Mouse (Mus musculus): ENCODE results near the gene Klrc2. TPM values are rescaled to one million over a fixed set of nuclear protein-coding genes. Genes with fewer than 3 reads are reported as not detected.
"Not testable (repeated sequence)": the region's sequence is repeated elsewhere in the genome, so short reads cannot be mapped to it uniquely, and the experiment has no call there.

The Klrc2 gene
- total RNA-seq (2022) = under 1 TPM in 1 of 4 experiments, not detected in 3; 0.31 TPM

DNA sequence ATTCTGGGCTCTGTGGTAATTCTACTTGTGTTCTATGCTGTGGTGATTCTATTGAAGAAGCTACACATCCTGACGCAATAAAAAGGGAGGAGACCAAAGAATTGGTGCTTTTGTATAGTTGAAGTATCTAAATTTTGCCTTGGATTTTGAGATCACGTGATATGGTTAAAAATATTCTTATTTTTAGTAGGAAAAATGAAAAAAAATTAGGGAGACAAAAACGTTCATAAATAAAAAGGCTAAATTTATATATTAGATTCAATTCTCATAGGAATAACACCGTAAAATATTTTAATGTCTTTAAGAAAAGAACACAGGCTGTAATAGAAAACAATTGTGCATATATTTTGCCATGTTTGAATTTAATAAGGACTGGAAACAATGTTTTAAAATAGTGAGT, at the start of gene Klrc2:
Gene Klrc2, minus strand, starts transcription at position 101 of the 400 bp plus-strand sequence.
- not testable (repeated sequence) for DNase-seq

DNA sequence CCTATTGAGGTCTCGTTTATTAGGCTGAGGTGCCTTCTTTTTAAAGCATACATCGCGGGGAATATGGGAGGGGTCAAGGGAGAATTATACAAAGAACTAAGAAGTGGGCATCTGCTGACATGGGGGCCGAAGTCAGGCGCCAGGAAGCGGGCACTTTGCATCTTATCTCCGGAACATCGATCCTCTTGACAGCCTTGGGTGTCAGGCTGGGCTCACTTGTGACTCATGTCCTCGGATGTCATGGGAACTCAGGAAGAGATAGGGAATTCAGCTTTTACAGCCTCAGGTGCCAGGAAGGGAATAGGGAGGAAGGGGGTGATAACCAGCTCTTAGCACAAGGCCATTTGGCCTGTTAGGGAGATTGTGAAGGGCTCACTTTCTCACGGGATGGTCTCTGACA, 30.9 kb upstream of the Klrc2 start:
- peak; percentile 12 for DNase-seq

DNA sequence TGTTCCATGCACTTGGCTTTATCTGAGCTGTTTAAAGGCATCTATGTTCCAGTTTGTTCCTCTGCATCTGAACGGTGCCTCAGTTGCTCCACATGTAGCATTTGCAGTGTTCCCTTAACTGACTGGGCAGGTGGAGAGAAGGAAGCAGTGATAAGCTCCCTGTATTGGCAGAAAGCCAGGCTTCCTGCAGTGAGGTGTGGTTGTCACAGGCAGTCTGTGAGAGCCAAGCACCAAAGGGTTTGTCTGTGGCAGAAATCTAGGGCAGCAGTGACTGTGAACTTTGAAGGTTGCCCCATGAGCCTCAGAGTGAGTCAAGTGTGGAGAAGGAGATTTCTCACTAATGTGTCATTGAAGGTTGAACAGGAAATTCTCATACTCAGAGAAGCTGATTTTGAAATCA, 19.9 kb upstream of the Klrc2 start:
- DNase-seq = peak; percentile 20

DNA sequence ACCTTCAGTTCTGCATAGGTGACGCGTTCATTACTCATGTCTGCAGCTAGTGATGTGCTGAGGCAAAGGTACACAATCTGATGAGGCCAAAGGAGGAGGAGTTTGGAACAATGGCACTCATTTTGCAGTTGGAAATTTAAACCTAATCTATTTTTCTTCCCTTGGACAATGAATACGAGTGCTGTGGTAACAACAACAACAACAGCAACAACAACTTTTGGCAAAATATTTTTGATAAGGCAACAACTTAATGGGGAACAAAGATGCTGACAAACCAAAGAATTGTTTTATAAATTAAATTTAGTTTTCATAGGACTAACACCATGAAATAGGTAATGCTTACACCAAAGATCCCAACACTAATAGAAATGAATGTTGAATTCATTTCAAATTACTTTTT, 18.4 kb upstream of the Klrc2 start, which contains the start of gene Klrc1:
Gene Klrc1, minus strand, starts transcription at position 101 of the 400 bp plus-strand sequence.
- no peak for DNase-seq

DNA sequence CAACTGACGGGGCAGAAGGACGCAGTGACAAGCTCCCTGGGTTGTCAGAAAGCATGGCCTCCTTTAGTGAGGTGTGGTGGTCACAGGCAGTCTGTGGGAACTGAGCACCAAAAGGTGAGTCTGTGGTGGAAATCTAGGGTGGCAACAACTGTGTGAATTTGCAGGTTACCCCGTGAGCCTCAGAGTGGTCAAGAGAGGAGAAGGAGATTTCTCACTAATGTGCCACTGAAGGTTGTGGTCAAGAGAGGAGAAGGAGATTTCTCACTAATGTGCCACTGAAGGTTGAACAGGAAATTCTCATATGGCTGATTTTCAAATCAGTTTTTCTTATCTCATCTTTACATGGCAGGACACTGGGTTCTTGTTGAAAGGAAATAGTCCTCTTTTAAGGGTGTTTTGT, 812 bp upstream of the Klrc2 start:
- not testable (repeated sequence) for DNase-seq

DNA sequence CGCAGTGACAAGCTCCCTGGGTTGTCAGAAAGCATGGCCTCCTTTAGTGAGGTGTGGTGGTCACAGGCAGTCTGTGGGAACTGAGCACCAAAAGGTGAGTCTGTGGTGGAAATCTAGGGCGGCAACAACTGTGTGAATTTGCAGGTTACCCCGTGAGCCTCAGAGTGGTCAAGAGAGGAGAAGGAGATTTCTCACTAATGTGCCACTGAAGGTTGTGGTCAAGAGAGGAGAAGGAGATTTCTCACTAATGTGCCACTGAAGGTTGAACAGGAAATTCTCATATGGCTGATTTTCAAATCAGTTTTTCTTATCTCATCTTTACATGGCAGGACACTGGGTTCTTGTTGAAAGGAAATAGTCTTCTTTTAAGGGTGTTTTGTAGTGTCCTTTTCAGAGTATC, 16.4 kb downstream of the Klrc2 start:
- DNase-seq = not testable (repeated sequence)

DNA sequence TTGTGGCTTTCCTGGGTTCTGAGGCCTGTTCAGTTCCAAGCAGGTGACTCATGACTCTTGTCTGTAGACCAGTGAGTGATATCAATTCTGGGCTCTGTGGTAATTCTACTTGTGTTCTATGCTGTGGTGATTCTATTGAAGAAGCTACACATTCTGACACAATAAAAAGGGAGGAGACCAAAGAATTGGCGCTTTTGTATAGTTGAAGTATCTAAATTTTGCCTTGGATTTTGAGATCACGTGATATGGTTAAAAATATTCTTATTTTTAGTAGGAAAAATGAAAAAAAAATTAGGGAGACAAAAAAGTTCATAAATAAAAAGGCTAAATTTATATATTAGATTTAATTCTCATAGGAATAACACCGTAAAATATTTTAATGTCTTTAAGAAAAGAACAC, 17.3 kb downstream of the Klrc2 start, which contains the start of gene Klrc3:
Gene Klrc3, minus strand, starts transcription at position 101 of the 400 bp plus-strand sequence.
- DNase-seq = not testable (repeated sequence)

DNA sequence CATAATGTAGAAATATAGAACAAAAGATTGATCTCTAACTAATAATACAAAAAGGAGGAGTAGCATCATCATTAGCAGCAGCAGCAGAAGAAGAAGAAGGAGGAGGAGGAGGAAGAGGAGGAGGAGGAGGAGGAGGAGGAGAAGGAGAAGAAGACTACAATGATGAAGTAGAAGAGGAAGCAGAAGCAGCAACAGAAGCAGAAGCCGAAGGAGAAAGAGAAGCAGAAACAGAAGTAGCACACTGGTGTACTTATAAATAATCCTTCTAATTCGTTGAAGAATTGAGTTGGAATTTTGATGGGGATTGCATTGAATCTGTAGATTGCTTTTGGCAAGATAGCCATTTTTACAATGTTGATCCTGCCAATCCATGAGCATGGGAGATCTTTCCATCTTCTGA, 29.4 kb downstream of the Klrc2 start:
- DNase-seq = not testable (repeated sequence)

DNA sequence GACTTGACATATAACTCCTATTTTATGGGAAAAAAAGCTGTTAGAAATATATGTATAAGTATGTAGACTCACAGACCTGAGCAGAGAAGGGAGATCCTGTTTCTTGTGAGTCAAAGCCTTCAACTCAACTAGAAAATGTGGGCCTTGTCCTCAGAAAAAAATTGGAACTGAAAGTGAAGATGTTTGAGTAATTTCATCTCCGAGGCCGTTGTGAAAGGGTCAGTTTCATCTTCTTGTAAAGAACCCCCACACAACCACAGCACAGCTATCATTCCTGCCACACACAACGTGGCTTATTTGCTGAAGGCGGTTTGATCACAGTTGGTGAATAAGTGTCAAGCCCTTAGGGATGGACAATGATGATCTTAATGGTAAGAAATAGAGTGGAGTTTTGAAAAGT, 36.8 kb downstream of the Klrc2 start, which contains the start of gene Klrk1:
Gene Klrk1, minus strand, starts transcription at position 130 of the 400 bp plus-strand sequence.
- no peak for DNase-seq

DNA sequence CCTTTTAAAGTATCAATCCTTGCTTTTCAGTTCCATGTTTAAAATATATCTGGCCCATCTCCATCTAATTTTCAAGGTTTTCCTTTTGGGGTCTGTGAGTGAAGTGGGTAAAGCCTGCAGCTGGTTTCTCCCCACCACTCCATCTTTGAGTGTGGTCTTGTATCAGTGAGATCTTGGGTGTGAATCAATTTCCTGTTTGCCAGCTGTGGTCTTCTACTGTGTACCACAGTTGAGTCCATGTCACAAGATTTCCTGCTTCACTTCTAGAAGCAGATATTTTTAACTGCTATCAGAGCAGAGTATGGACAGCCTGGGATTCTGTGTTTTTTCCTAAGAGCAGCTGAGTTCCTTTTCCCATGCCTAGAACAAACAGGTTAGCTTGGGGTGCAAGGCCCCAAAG, 52.1 kb downstream of the Klrc2 start:
- no peak for DNase-seq

Small RNAs within 50 kb of the gene (microRNA-seq; reads per million reads assigned to microRNA genes)
- 0 reads per million in 2 experiments for gene Mir680-1

Other genes starting within 250 kb of the Klrc2 start
- gene Clec1a, start 208.7 kb downstream of the Klrc2 start, total RNA-seq (2022) = 1 to 10 TPM; 4.9 to 9.2 (median 7.6) TPM
- gene Olr1, start 153.5 kb downstream of the Klrc2 start, total RNA-seq (2022) = under 1 TPM in 3 of 4 experiments, not detected in 1; 0.23 to 0.27 (median 0.24) TPM
- gene Tmem52b, start 148.1 kb downstream of the Klrc2 start, total RNA-seq (2022) = not detected
- gene Gabarapl1, start 127.5 kb downstream of the Klrc2 start, total RNA-seq (2022) = 100 to 1,000 TPM; 264 to 374 (median 322) TPM
- under 1 TPM in 2 of 4 experiments, not detected in 2; 0.22 to 0.44 TPM for gene Klre1, start 82.8 kb downstream of the Klrc2 start, total RNA-seq (2022)
- gene Klrd1, start 68.9 kb downstream of the Klrc2 start, total RNA-seq (2022) = under 1 TPM in 3 of 4 experiments, not detected in 1; 0.46 to 0.68 (median 0.67) TPM
- gene Klrk1, start 36.8 kb downstream of the Klrc2 start, total RNA-seq (2022) = 1 to 10 TPM in 2 of 4 experiments, under 1 TPM in 2; 0.31 to 1.6 (median 1.0) TPM
- gene Klrc3, start 17.4 kb downstream of the Klrc2 start, total RNA-seq (2022) = not detected
- under 1 TPM; 0.14 to 0.49 (median 0.25) TPM for gene Klrc1, start 18.3 kb upstream of the Klrc2 start, total RNA-seq (2022)
- not detected for gene Klri1, start 56.4 kb upstream of the Klrc2 start, total RNA-seq (2022)
- under 1 TPM; 0.08 to 0.24 (median 0.16) TPM for gene Klri2, start 79.8 kb upstream of the Klrc2 start, total RNA-seq (2022)
- not detected for gene Gm156, start 123.6 kb upstream of the Klrc2 start, total RNA-seq (2022)
- gene Gm17631, start 202.0 kb upstream of the Klrc2 start, total RNA-seq (2022) = not detected
- under 1 TPM in 1 of 4 experiments, not detected in 3; 0.24 TPM for gene Klra17, start 216.0 kb upstream of the Klrc2 start, total RNA-seq (2022)